Comparison of ENCODE assay signal across 8 mouse cellular contexts in the genomic region with DNA sequence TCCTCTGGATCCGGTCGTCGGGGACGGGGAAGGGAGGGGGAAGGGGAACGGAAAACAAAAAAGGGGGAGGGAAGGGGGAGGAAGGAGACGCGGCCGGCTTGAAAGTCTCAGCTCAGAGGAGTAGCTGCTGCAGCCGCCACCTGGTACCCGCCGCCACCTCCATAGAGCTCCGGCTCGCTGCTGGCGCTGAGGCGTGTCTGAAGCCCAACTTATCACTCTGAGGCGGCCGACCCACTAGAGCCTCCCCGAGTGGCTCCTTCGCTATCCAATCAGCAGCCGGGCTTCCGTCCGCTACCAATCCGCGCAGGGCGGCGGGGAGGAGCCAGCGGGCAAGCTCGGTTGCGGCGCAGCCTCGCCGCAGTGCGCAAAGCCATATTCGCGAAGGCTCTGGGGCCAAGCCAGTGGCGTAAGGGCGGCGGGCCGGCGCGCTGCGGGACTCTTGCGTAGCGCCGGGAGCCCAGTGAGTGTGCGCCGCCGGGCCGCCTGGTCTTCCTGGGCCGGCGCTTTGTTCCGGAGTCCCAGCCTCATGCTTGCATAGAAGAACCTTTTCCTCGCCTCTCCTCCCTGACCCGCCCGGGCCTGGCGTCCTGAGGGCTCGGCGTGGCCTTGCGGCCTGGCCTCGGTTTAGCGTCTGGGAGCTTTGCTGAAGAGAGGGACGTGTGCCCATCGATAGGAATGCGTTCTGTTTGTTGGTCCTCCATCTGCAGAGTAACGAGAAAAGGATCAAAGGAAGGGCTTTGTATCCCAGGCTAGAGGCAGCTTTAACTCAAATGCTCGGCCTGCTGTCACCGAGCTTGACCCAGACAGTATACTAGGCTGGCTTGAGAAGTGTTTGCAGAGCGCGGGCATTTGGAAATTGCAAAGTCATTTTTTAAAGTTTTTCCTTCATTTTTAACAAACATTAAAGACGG. TPM values are rescaled to one million over a fixed set of nuclear protein-coding genes. Genes with fewer than 3 reads are reported as not detected.
DNase-seq lines count a peak whose midpoint lies in the region; ATAC-seq lines count a peak whose summit lies in the region.

A gene (minus strand): TSS at position 209 of the 911 bp plus-strand sequence.

- ATAC-seq in hindbrain, embryonic 11.5 days (ENCODE audit: low FRiP score), result peak; percentile 99

- no peaks in the 10 kb centered on the region for H3K27me3 ChIP-seq in hindbrain, embryonic 11.5 days (ENCODE audit: control insufficient read depth, insufficient read depth, low read length)

- H3K4me1 ChIP-seq in hindbrain, embryonic 11.5 days (replicated peaks; ENCODE audit: control insufficient read depth, insufficient read depth, low read length), result peaks cover 5% of the 10 kb centered on the region; the same call in 1 of the 2 replicates

- WGBS in hindbrain, embryonic 11.5 days, result under 1% methylated on average over 64 of the region's 70 CpGs

- peak; percentile 99 for DNase-seq in Muller cell, postnatal 12 days (ENCODE audit: inconsistent ontology term)
- DNase-seq in cerebellum, adult 9-11 months, result peak; percentile 99
- DNase-seq in frontal cortex, adult 2 months (ENCODE audit: extremely low spot score in 1 of 2, low spot score in 1 of 2), result peak; percentile 98 to 99
- peak; percentile 98 for DNase-seq in hindbrain, embryonic 11.5 days (ENCODE audit: low spot score)
- peak; percentile 98 for DNase-seq in layer of hippocampus, postnatal 10 days (ENCODE audit: low spot score in 2 of 2)
- DNase-seq in lung, postnatal 10 days, result peak; percentile 99
- DNase-seq in ovary, postnatal 36 days (ENCODE audit: low spot score), result peak; percentile 99
- DNase-seq in thymus, postnatal 25 days, result peak; percentile 98

- H3K4me2 ChIP-seq in hindbrain, embryonic 11.5 days (replicated peaks; ENCODE audit: low read depth, low read length), result peak within 1 kb of the TSS; percentile 78

- H3K4me3 ChIP-seq in hindbrain, embryonic 11.5 days (ENCODE audit: low read depth, low read length), result peak within 1 kb of the TSS; percentile 86

- H3K27ac ChIP-seq in hindbrain, embryonic 11.5 days (ENCODE audit: low read depth, low read length), result peak within 1 kb of the TSS; percentile 100

- no peaks in the 10 kb centered on the region for H3K9me3 ChIP-seq in hindbrain, embryonic 11.5 days (ENCODE audit: control insufficient read depth, low read length)

- peak within 1 kb of the TSS; percentile 100 for H3K9ac ChIP-seq in hindbrain, embryonic 11.5 days (ENCODE audit: low read depth, low read length)

- H3K36me3 ChIP-seq in hindbrain, embryonic 11.5 days (ENCODE audit: control insufficient read depth, insufficient read depth, low read length), result peaks cover 21% of the 10 kb centered on the region

RNA-seq across cellular contexts. Expression of the gene that starts here (rescaled TPM):
- polyA plus RNA-seq in frontal cortex, adult 2 months (2012; rRNA removed), result 272 and 330 TPM in 2 replicates
- 1,716 and 2,020 TPM in 2 replicates for polyA plus RNA-seq in hindbrain, embryonic 11.5 days (2014; fragmentation: Nextera tagmentation; extraction: Ambion mirVana)
- total RNA-seq in layer of hippocampus, postnatal 10 days (2021), result 1,000 to 10,000 TPM; 1,036 to 1,049 TPM

Comparison
In these comparisons a context has a peak if more than half of its experiments do, and no peak if none do; other contexts are left out.
1. Peak in every context shown above with its lines: DNase-seq, ATAC-seq, H3K4me3 ChIP-seq and H3K27ac ChIP-seq.